Mouse (Mus musculus): ENCODE measurements around the gene Olfr403.

DNA sequence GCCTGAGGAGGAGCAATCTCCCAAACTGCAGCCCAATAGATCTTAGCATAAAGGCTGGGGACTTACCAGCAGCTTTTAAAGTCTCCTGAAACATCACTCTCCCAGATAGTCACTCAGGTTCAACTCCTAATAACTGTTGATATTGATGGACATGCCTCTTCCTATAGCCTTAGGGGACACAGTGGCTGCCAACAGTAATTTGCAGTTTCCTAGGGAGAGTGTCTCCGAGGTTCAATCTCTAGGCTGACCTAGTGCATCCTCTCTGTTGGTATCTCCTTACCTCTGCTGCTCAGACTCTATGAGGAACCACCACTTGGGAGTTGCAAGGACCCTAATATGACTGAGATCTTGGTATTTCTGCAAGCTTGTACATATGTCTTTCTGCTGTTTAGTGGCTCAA is 25.2 kb downstream of the Olfr403 start, which contains the start of gene Olfr43:
- TF ChIP-seq GATA1 (IDR thresholded peaks at IDR 0.05; ENCODE audit: low read length), result no peak
- no peak for TF ChIP-seq TAL1 (IDR thresholded peaks at IDR 0.05; ENCODE audit: low read length)

All from erythroblast, embryonic 14.5 days (primary cell).